Mouse (Mus musculus) embryonic fibroblast, embryonic 13.5 days (primary cell): Measurements from ENCODE around the gene Gpr152.
"Not testable (repeated sequence)": the region's sequence is repeated elsewhere in the genome, so short reads cannot be mapped to it uniquely, and the experiment has no call there.

ENCODE experiments used
- CTCF ChIP-seq: IDR thresholded peaks from 2 replicates; pipeline ENCODE4 v1.5.1; 2011; ENCODE audit warnings: mild to moderate bottlenecking, control low read depth, low read length, moderate library complexity, borderline replicate concordance; ENCODE audit not compliant: insufficient read depth
- POLR2A ChIP-seq: IDR thresholded peaks from 2 replicates; pipeline ENCODE4 v1.6.1; 2011; ENCODE audit warnings: low read depth, mild to moderate bottlenecking, control low read depth, low read length, moderate library complexity

DNA sequence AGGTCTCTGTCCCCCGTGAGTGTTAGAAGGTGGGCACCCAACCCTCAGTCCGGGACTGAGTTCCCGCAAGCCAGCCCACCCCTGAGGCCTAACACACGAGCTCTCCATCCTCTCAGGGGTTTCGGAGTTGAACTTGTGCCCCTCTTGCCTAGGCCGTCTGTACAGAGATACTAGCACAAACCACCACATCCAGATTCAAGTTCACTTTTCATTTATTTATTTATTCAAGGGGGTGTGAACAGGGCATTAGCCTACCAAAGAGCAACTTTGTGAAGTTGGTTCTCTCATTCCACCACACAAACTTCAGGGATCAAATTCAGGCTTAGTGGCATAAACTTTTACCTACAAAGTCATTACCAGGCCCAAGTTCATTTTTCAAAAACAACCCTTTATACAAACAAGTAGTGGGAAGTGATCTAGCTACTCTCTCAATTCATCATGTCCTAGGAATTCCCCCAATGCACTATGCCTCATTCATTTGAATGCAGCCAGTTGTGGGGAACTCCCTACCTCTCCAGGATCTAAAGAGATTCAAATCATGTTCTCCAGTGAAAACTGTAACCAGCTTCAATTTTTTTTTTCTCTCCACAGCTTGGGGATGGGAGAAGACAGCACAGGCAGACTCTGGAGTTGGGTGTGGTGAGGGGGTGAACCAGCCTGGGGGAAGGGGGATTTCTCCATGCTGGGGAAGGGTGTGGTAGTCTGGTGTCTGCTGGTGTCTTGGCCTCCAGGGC is 4.2 kb upstream of the Gpr152 start:
- not testable (repeated sequence) for TF ChIP-seq CTCF, POLR2A
